Mouse (Mus musculus): ENCODE data around the gene Dnah9.

DNA sequence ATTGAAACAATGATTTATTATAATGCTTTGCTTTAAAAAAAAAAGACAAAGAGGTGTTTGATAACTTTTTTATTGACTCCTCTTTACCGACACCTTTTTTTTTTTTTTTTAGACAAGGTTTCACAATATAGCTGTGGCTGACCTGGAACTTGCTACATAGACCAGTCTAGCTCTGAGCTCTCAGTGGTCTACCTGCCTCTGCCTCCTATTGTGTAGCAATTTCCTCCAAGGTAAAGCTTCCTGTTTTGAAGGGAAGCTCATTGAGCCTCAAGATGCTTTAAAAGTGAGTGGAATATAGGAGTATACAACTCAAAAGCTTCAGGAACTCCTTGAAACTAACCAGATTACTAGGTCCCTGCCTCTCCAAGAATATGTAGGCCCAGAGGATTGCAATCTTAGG, 372.5 kb downstream of the Dnah9 start:
- TF ChIP-seq POLR2A (IDR thresholded peaks at IDR 0.05; ENCODE audit: borderline replicate concordance, low read depth, low read length) (no peak), CTCF (IDR thresholded peaks at IDR 0.05; ENCODE audit: low read depth, low read length) (no peak)

Measured in bone marrow macrophage, adult 2 months (primary cell).